In the genomic region with DNA sequence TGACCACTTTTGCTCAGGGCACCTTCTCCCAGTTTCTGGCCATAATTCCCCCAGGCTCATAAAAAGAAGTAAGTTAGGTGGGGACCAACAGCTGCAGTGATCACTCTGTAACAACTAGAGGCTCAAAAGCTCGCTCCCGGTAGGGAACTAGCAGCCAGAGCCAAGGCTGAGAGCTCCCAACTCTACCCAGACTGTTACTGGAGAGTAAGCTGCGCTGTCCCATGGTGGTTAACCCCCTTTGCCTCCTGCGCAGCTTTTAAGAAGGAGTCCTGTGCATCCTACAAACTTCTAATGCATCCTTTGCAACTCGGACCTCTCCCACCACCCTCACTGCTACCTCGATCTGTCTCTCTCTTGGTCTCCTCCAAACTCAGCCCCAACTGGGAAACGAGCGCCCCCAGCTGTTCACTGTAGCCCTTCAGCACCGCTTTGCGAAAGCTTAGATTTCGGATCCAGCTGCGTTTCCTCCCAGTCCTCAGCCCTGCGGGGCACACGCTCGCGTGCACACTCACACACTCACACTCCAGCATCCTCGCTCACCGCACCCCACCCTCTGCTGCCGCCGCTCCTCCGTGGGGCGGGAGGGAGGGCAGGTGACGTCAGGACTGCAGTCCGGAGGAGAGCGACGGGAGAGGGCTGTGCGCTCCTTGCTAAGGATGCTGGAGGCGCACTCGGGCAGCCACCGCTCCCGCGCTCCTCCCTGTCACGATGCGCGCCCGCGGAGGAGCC, we compare ENCODE assay signal across 9 mouse cellular contexts. TPM values are rescaled to one million over a fixed set of nuclear protein-coding genes. Genes with fewer than 3 reads are reported as not detected.
A peak's percentile ranks its signal among the peaks of the same experiment; 100 is the strongest.
DNase-seq lines count a peak whose midpoint lies in the region; ATAC-seq and TF ChIP-seq lines count a peak whose summit lies in the region.
"Had no signal": no experiment of that assay in that cellular context is flagged by ENCODE, and none has a peak within 500 bp of the region (broad histone marks: within the 10 kb centered on the region; RNA-seq: fewer than 3 reads in every experiment).

A gene (plus strand): TSS at position 610 of the 729 bp plus-strand sequence.

- DNase-seq in adrenal gland, adult 18-20 months (ENCODE audit: low spot score in 2 of 2) = no peak
- peak; percentile 35 to 42 for DNase-seq in cerebellum, adult 2 months
- peak; percentile 84 for DNase-seq in forebrain, postnatal 0 days
- peak; percentile 20 to 36 for DNase-seq in heart, postnatal 10 days
- peak; percentile 69 to 77 for DNase-seq in layer of hippocampus, postnatal 14 days (ENCODE audit: low spot score in 2 of 2)
- DNase-seq in lung, postnatal 0 days (ENCODE audit: low spot score) = peak; percentile 37
- peak; percentile 86 for DNase-seq in right cerebral cortex, postnatal 14 days
- DNase-seq in spleen, adult 18-20 months = no peak

- no peaks in the 10 kb centered on the region for H3K9me3 ChIP-seq in forebrain, postnatal 0 days (ENCODE audit: low read length)
- H3K9me3 ChIP-seq in lung, postnatal 0 days (ENCODE audit: low read length) = no peaks in the 10 kb centered on the region

- intact Hi-C loops in heart, postnatal 10 days (cut with DNase I) = loop anchor here (5.0 kb wide), 1 partner anchor 382 kb away; no protein-coding TSS in a partner anchor

- H3K36me3 ChIP-seq in forebrain, postnatal 0 days (ENCODE audit: insufficient read depth) = no peaks in the 10 kb centered on the region
- no peaks in the 10 kb centered on the region for H3K36me3 ChIP-seq in lung, postnatal 0 days (ENCODE audit: insufficient read depth, low read length)

- peaks cover 1% of the 10 kb centered on the region; the same call in 1 of the 2 replicates for H3K27me3 ChIP-seq in cerebellum, adult 2 months (ENCODE audit: control insufficient read depth, insufficient read depth, low read length)
- H3K27me3 ChIP-seq in forebrain, postnatal 0 days (ENCODE audit: insufficient read depth, low read length) = peaks cover 4% of the 10 kb centered on the region; the same call in 1 of the 2 replicates
- peaks cover 18% of the 10 kb centered on the region; the same call in 1 of the 2 replicates for H3K27me3 ChIP-seq in lung, postnatal 0 days (replicated peaks; ENCODE audit: insufficient read depth, low read length)

- peak within 1 kb of the TSS; percentile 49 for H3K9ac ChIP-seq in forebrain, postnatal 0 days
- H3K9ac ChIP-seq in lung, postnatal 0 days (replicated peaks; ENCODE audit: low read depth) = no peak within 1 kb of the TSS

- H3K4me2 ChIP-seq in forebrain, postnatal 0 days (ENCODE audit: low read depth) = peak within 1 kb of the TSS; percentile 96
- peak within 1 kb of the TSS; percentile 45 for H3K4me2 ChIP-seq in lung, postnatal 0 days (replicated peaks; ENCODE audit: low read depth, low read length)

- ATAC-seq in forebrain, postnatal 0 days = peak; percentile 94
- ATAC-seq in lung, postnatal 0 days = peak; percentile 55

- no peak for TF ChIP-seq EP300 in lung, postnatal 0 days (IDR thresholded peaks at IDR 0.05)

- peak within 1 kb of the TSS; percentile 48 for H3K4me3 ChIP-seq in cerebellum, adult 2 months (replicated peaks; ENCODE audit: insufficient read depth, low read depth, low read length)
- H3K4me3 ChIP-seq in forebrain, postnatal 0 days (ENCODE audit: low read depth, low read length) = peak within 1 kb of the TSS; percentile 57
- peak within 1 kb of the TSS; percentile 23 for H3K4me3 ChIP-seq in lung, postnatal 0 days (ENCODE audit: low read depth, low read length)
- H3K4me3 ChIP-seq: erythroblast, embryonic 14.5 days had no signal

- peaks cover 3% of the 10 kb centered on the region; the same call in 1 of the 2 replicates for H3K4me1 ChIP-seq in cerebellum, adult 2 months (ENCODE audit: control insufficient read depth, insufficient read depth, low read length)
- H3K4me1 ChIP-seq in forebrain, postnatal 0 days (ENCODE audit: insufficient read depth) = 0 out of 2 replicates have a peak, but pooled peaks cover 5% of the 10 kb centered on the region
- peaks cover 4% of the 10 kb centered on the region; the same call in 1 of the 2 replicates for H3K4me1 ChIP-seq in lung, postnatal 0 days (ENCODE audit: insufficient read depth, low read depth, low read length)

- peak; percentile 13; the same call in 1 of the 2 replicates for TF ChIP-seq CTCF in cerebellum, adult 2 months (IDR thresholded peaks at IDR 0.05; ENCODE audit: borderline replicate concordance, insufficient read depth, low read depth, low read length)
- peak; percentile 76 for TF ChIP-seq CTCF in forebrain, postnatal 0 days (IDR thresholded peaks at IDR 0.05; ENCODE audit: low read depth)
- TF ChIP-seq CTCF in lung, postnatal 0 days (IDR thresholded peaks at IDR 0.05) = peak; percentile 46

- H3K27ac ChIP-seq in cerebellum, adult 2 months (ENCODE audit: insufficient read depth, low read length) = no peak within 1 kb of the TSS
- no peak within 1 kb of the TSS for H3K27ac ChIP-seq in forebrain, postnatal 0 days (ENCODE audit: low read depth, low read length)
- no peak within 1 kb of the TSS for H3K27ac ChIP-seq in lung, postnatal 0 days (ENCODE audit: low read length)

- under 1% methylated on average over 35 of the region's 37 CpGs for WGBS in cerebellum, adult 2 months
- WGBS in forebrain, postnatal 0 days = 4% methylated on average over 37 of the region's 37 CpGs
- WGBS in lung, postnatal 0 days = under 1% methylated on average over 35 of the region's 37 CpGs

- no peak for TF ChIP-seq POLR2A in cerebellum, adult 2 months (IDR thresholded peaks at IDR 0.05; ENCODE audit: borderline replicate concordance, insufficient read depth, low read length)

RNA-seq across cellular contexts. Expression of the gene that starts here (rescaled TPM):
- total RNA-seq in adrenal gland, adult 18-20 months (2021) = 10 to 100 TPM; 19.7 to 21.2 TPM
- 40.1 and 43.2 TPM in 2 replicates for polyA plus RNA-seq in cerebellum, adult 2 months (2012; rRNA removed)
- 13.6 and 15.4 TPM in 2 replicates for total RNA-seq in forebrain, postnatal 0 days (2014; rRNA removed)
- polyA plus RNA-seq in forebrain, postnatal 0 days (2015; fragmentation: Nextera tagmentation; extraction: Ambion mirVana) = 4.5 and 7.2 TPM in 2 replicates
- 10 to 100 TPM; 41.5 to 45.9 TPM for total RNA-seq in heart, postnatal 10 days (2021)
- 10 to 100 TPM; 59.1 to 69.7 TPM for total RNA-seq in layer of hippocampus, postnatal 14 days (2021)
- polyA plus RNA-seq in lung, postnatal 0 days (2015; fragmentation: Nextera tagmentation; extraction: Ambion mirVana) = 15.7 and 16.6 TPM in 2 replicates
- polyA plus RNA-seq: erythroblast, embryonic 14.5 days had no signal

Comparison
In these comparisons a context has a peak if more than half of its experiments do, and no peak if none do; other contexts are left out.
1. DNase-seq: peak in cerebellum, adult 2 months (2 of 2), forebrain, postnatal 0 days (single experiment), heart, postnatal 10 days (2 of 2), layer of hippocampus, postnatal 14 days (2 of 2), lung, postnatal 0 days (single experiment) and right cerebral cortex, postnatal 14 days (single experiment); none in adrenal gland, adult 18-20 months (0 of 2) and spleen, adult 18-20 months (0 of 2).
2. CTCF ChIP-seq: peak in every context shown above with its lines; median percentile 76 in forebrain, postnatal 0 days; 46 in lung, postnatal 0 days; 13 in cerebellum, adult 2 months.
3. Peak in every context shown above with its lines, with median percentiles within 50 percentile points of each other: H3K4me3 ChIP-seq.